Mouse (Mus musculus) ES-E14 (cell line): Measurements from ENCODE around the gene Olfr474. TPM values are rescaled to one million over a fixed set of nuclear protein-coding genes. Genes with fewer than 3 reads are reported as not detected.
"Not testable (repeated sequence)": the region's sequence is repeated elsewhere in the genome, so short reads cannot be mapped to it uniquely, and the experiment has no call there.

ENCODE experiments used
- DNase-seq: peaks from one replicate; pipeline ENCODE4 v3.0.0-alpha.2; 2013; ENCODE audit warnings: low read depth, low spot score
- H3K27ac ChIP-seq: 2 replicates; pipeline ENCODE4 v1.5.1; 2012; ENCODE audit warnings: low read depth, mild to moderate bottlenecking, low read length, moderate library complexity, mixed read lengths; ENCODE audit not compliant: poor library complexity, insufficient read depth, severe bottlenecking
- H3K36me3 ChIP-seq: 2 replicates; pipeline ENCODE4 v1.6.1; 2012; ENCODE audit warnings: mild to moderate bottlenecking, low read length, moderate library complexity, mixed read lengths; ENCODE audit not compliant: control insufficient read depth, poor library complexity, insufficient read depth, severe bottlenecking
- H3K4me1 ChIP-seq, 2 experiments: fragments of 150-350 bp in 1 of 2; sonication (generic) in 1 of 2; 2 replicates each; pipeline ENCODE4 v1.6.1; 2012; ENCODE audit warnings: low read length in 2 of 2, mild to moderate bottlenecking in 1 of 2, mixed read lengths in 1 of 2; ENCODE audit not compliant: control insufficient read depth in 2 of 2, insufficient read depth in 2 of 2, poor library complexity in 1 of 2
- H3K4me3 ChIP-seq, 2 experiments: fragments of 150-350 bp in 1 of 2; sonication (generic) in 1 of 2; 2 replicates each; pipeline ENCODE4 v1.5.1; 2012; ENCODE audit warnings: low read length in 2 of 2, low read depth in 1 of 2, mild to moderate bottlenecking in 1 of 2, mixed read lengths in 1 of 2; ENCODE audit not compliant: insufficient read depth in 1 of 2, poor library complexity in 1 of 2, severe bottlenecking in 1 of 2
- H3K9ac ChIP-seq: 2 replicates; pipeline ENCODE4 v1.6.1; 2012; ENCODE audit warnings: low read depth, mild to moderate bottlenecking, low read length, mixed read lengths; ENCODE audit not compliant: poor library complexity, insufficient read depth, severe bottlenecking
- H3K9me3 ChIP-seq: fragments of 150-350 bp; sonication (generic); 2 replicates; pipeline ENCODE4 v1.6.1; 2012; ENCODE audit warnings: low read depth, mild to moderate bottlenecking, low read length; ENCODE audit not compliant: control insufficient read depth, insufficient read depth
- CHD2 ChIP-seq: IDR thresholded peaks from 2 replicates; pipeline ENCODE4 v1.6.1; 2014; ENCODE audit warnings: mild to moderate bottlenecking, low read depth, low read length, inconsistent platforms
- HCFC1 ChIP-seq: IDR thresholded peaks from 2 replicates; pipeline ENCODE4 v1.6.1; 2012; ENCODE audit warnings: low read length, inconsistent platforms, borderline replicate concordance; ENCODE audit not compliant: insufficient read depth
- MAFK ChIP-seq: IDR thresholded peaks from 2 replicates; pipeline ENCODE4 v1.6.1; 2014; ENCODE audit warnings: mild to moderate bottlenecking, low read depth, low read length, inconsistent platforms; ENCODE audit not compliant: insufficient read depth
- ZC3H11A ChIP-seq: IDR thresholded peaks from 2 replicates; pipeline ENCODE4 v1.6.1; 2012; ENCODE audit warnings: low read depth, mild to moderate bottlenecking, inconsistent platforms, low read length, borderline replicate concordance
- ZNF384 ChIP-seq: IDR thresholded peaks from 2 replicates; pipeline ENCODE4 v1.6.1; 2012; ENCODE audit warnings: low read depth, low read length, inconsistent platforms
- in situ Hi-C, 2 experiments: fragments of 600-800 bp; cut with MboI; formaldehyde crosslinking; loops; one replicate each; pipeline ENCODE4 v1.15.1; 2025; ENCODE audit warnings: low sequenced_read_pairs in 2 of 2, inconsistent platforms in 1 of 2; ENCODE audit not compliant: unreplicated experiment in 2 of 2
- total RNA-seq: library from RNA; depleted of rRNA; stranded (reverse); fragments of 300-350 nt; gene quantifications from 2 replicates; pipeline ENCODE4 v1.2.3, GENCODE M21; 2012; rRNA removed

Olfr474 gene
- total RNA-seq = not detected in 2 replicates

- H3K36me3 ChIP-seq = no peaks in the 10 kb centered on the region
- H3K4me1 ChIP-seq = no peaks in the 10 kb centered on the region
- TF ChIP-seq CHD2 (no peak), MAFK (no peak), HCFC1 (no peak), ZC3H11A (no peak), ZNF384 (no peak)
- H3K9me3 ChIP-seq = no peaks in the 10 kb centered on the region; the same call in 1 of the 2 replicates
- H3K4me3 ChIP-seq = no peak within 1 kb of the TSS
- no peak within 1 kb of the TSS for H3K27ac ChIP-seq
- no peak within 1 kb of the TSS for H3K9ac ChIP-seq
- no peak for DNase-seq
- in situ Hi-C loops = no loop called here
These were observed at the start of gene Olfr474 for GRCm38 (mm10) chr7:107954343-107954742. Olfr474 (plus strand) TSS chr7:107954643.

- H3K9me3 ChIP-seq = no peaks in the 10 kb centered on the region
- no peak for DNase-seq
- no peak within 1 kb of the TSS for H3K4me3 ChIP-seq
- H3K27ac ChIP-seq = no peak within 1 kb of the TSS
- no peak within 1 kb of the TSS for H3K9ac ChIP-seq
- no peaks in the 10 kb centered on the region for H3K36me3 ChIP-seq
- TF ChIP-seq ZC3H11A (no peak), HCFC1 (no peak), ZNF384 (no peak), CHD2 (no peak), MAFK (no peak)
- H3K4me1 ChIP-seq = no peaks in the 10 kb centered on the region
- in situ Hi-C loops = no loop called here
These were observed 24.3 kb upstream of the Olfr474 start, which contains the start of gene Olfr473 for GRCm38 (mm10) chr7:107930146-107930545. Olfr473 (plus strand) TSS chr7:107930446.

DNA sequence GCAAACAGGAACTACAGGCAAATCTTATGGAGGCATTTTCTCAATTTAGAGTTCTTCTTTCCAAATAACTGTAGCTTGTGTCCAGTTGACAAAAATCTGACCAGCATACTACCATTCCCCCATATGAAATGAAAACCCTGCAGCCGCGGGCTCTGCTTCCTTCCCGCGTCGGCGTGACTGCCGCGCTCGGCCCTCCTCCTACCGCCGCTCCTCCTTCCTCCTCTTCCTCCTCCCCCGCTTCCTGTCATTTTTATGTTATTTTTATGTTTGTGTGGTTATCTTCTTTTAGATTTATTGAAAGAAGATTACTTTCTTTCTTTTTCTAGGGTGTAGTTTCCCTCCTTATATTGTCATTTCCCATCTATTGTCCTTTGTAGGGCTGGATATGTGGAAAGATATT lies 1.9 kb upstream of the Olfr474 start:
- DNase-seq, H3K4me3 ChIP-seq, H3K4me1 ChIP-seq, H3K9me3 ChIP-seq, H3K36me3 ChIP-seq, in situ Hi-C loops, H3K27ac ChIP-seq, H3K9ac ChIP-seq: not testable (repeated sequence)

DNA sequence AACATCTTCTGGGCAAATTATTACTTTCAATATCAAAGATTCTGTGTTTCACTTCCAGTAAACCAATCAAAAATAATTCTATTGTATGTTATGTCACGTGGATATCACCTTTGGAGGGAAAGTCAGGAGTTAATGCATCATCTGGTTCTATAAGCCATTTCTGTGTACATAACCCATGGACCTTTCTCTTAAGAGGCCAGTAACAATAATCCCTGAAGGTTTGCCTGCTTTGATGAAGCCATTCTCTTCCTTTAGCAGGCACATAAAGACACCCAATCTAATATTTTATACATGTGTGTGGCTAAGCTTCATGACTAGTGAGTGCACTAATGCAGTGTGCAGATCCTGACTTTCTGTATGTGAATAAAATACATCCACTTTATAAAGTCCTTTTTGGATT lies 10.1 kb downstream of the Olfr474 start, which contains the start of gene Olfr476:
Gene Olfr476, plus strand, starts transcription at position 301 of the 400 bp plus-strand sequence.
- Histone ChIP-seq H3K36me3 (no peaks in the 10 kb centered on the region), H3K9me3 (no peaks in the 10 kb centered on the region), H3K4me1 (no peaks in the 10 kb centered on the region), H3K9ac (no peak within 1 kb of the TSS), H3K27ac (no peak within 1 kb of the TSS), H3K4me3 (no peak within 1 kb of the TSS)
- no peak for DNase-seq
- in situ Hi-C loops = no loop called here
- TF ChIP-seq MAFK (no peak), ZNF384 (no peak)

DNA sequence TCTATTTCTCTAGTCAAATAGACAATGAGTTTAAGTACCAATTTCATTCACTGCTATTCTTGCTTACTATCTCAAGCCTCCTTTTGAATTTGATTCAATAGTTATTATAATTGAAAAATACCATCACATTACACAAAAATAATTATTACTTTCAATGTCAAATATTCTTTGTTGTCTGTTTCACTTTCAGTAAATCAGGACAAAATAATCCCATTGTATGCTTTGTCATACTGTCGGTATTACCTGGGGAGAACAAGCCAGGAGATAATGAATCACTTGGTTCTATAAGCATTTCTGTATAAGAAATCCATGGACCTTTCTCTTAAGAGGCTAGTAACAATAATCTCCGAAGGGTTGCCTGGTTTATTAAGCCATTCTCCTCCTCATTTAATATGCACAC lies 31.9 kb downstream of the Olfr474 start, which contains the start of gene Olfr477:
Gene Olfr477, plus strand, starts transcription at position 301 of the 400 bp plus-strand sequence.
- H3K4me3 ChIP-seq = no peak within 1 kb of the TSS

More for the DNA sequence above, 31.9 kb downstream of the Olfr474 start, which contains the start of gene Olfr477:
- no peaks in the 10 kb centered on the region for H3K4me1 ChIP-seq
- no peak for TF ChIP-seq ZNF384
- no peak for TF ChIP-seq ZC3H11A
- no peak for TF ChIP-seq MAFK
- no peak for TF ChIP-seq HCFC1
- no peak for TF ChIP-seq CHD2
- H3K36me3 ChIP-seq = no peaks in the 10 kb centered on the region
- no peak for DNase-seq
- in situ Hi-C loops = no loop called here
- H3K27ac ChIP-seq = no peak within 1 kb of the TSS
- no peaks in the 10 kb centered on the region for H3K9me3 ChIP-seq
- no peak within 1 kb of the TSS for H3K9ac ChIP-seq

Other genes starting within 250 kb of the Olfr474 start
- 0.62 and 0.85 TPM in 2 replicates for gene Cyb5r2, start 196.6 kb upstream of the Olfr474 start, total RNA-seq
- gene Ovch2, start 153.4 kb upstream of the Olfr474 start, total RNA-seq = not detected in 2 replicates
- not detected in 2 replicates for gene Olfr467, start 142.4 kb upstream of the Olfr474 start, total RNA-seq
- gene Olfr469, start 129.1 kb upstream of the Olfr474 start, total RNA-seq = not detected in 2 replicates
- not detected in 2 replicates for gene Olfr470, start 107.2 kb upstream of the Olfr474 start, total RNA-seq
- gene Olfr472, start 56.7 kb upstream of the Olfr474 start, total RNA-seq = not detected in 2 replicates
- not detected in 2 replicates for gene Olfr473, start 24.2 kb upstream of the Olfr474 start, total RNA-seq
- gene Olfr476, start 10.2 kb downstream of the Olfr474 start, total RNA-seq = not detected in 2 replicates
- gene Olfr477, start 32.0 kb downstream of the Olfr474 start, total RNA-seq = not detected in 2 replicates
- gene Olfr478, start 79.3 kb downstream of the Olfr474 start, total RNA-seq = not detected in 2 replicates
- not detected in 2 replicates for gene Olfr479, start 96.0 kb downstream of the Olfr474 start, total RNA-seq
- not detected in 2 replicates for gene Olfr480, start 112.7 kb downstream of the Olfr474 start, total RNA-seq
- not detected in 2 replicates for gene Olfr481, start 125.2 kb downstream of the Olfr474 start, total RNA-seq
- gene Olfr482, start 142.9 kb downstream of the Olfr474 start, total RNA-seq = not detected in 2 replicates
- not detected in 2 replicates for gene Olfr483, start 146.2 kb downstream of the Olfr474 start, total RNA-seq
- not detected in 2 replicates for gene Olfr484, start 172.8 kb downstream of the Olfr474 start, total RNA-seq
- gene Olfr485, start 205.2 kb downstream of the Olfr474 start, total RNA-seq = not detected in 2 replicates
- gene Olfr486, start 218.1 kb downstream of the Olfr474 start, total RNA-seq = not detected in 2 replicates